Mouse (Mus musculus): Measurements from ENCODE around the gene Ascl5. TPM values are rescaled to one million over a fixed set of nuclear protein-coding genes. Genes with fewer than 3 reads are reported as not detected.

Ascl5 gene
- polyA plus RNA-seq, 1 experiment from 2014 or later = not detected

GRCm38 (mm10) chr1:136093726-136094125 lies 43.1 kb downstream of the Ascl5 start:
- Histone ChIP-seq H3K4me2 (no peak overlapping the region), H3K9me3 (replicated peaks) (no peaks in the 10 kb centered on the region), H3K27ac (no peak overlapping the region), H3K27me3 (no peaks in the 10 kb centered on the region), H3K4me1 (no peaks in the 10 kb centered on the region), H3K4me3 (replicated peaks) (no peak overlapping the region), H3K9ac (no peak overlapping the region), H3K36me3 (no peaks in the 10 kb centered on the region)
- WGBS = 73% methylated on average over 3 of the region's 3 CpGs
- ATAC-seq (replicated peaks; ENCODE audit: low FRiP score) = no peak

- Histone ChIP-seq H3K4me2 (no peak overlapping the region), H3K27ac (no peak overlapping the region), H3K4me3 (replicated peaks) (no peak overlapping the region), H3K9ac (no peak overlapping the region), H3K9me3 (replicated peaks) (no peaks in the 10 kb centered on the region), H3K4me1 (no peaks in the 10 kb centered on the region), H3K36me3 (no peaks in the 10 kb centered on the region), H3K27me3 (no peaks in the 10 kb centered on the region)
- ATAC-seq (replicated peaks; ENCODE audit: low FRiP score) = no peak
- WGBS = 82% methylated on average over 5 of the region's 5 CpGs
Measured at GRCm38 (mm10) chr1:136094807-136095206, 44.2 kb downstream of the Ascl5 start.

Other genes starting within 250 kb of the Ascl5 start
- gene Lad1, start 232.2 kb upstream of the Ascl5 start, polyA plus RNA-seq (2015; fragmentation: Nextera tagmentation; extraction: Ambion mirVana) = 21.7 and 22.1 TPM in 2 replicates
- gene Tnnt2, start 214.4 kb upstream of the Ascl5 start, polyA plus RNA-seq (2015; fragmentation: Nextera tagmentation; extraction: Ambion mirVana) = 22.2 and 39.9 TPM in 2 replicates
- gene Pkp1, start 131.6 kb upstream of the Ascl5 start, polyA plus RNA-seq (2015; fragmentation: Nextera tagmentation; extraction: Ambion mirVana) = 0.35 and 0.57 TPM in 2 replicates
- 0.12 and 0.14 TPM in 2 replicates for gene Igfn1, start 44.5 kb upstream of the Ascl5 start, polyA plus RNA-seq (2015; fragmentation: Nextera tagmentation; extraction: Ambion mirVana)
- gene Tmem9, start 42.7 kb upstream of the Ascl5 start, polyA plus RNA-seq (2015; fragmentation: Nextera tagmentation; extraction: Ambion mirVana) = 206 and 224 TPM in 2 replicates
- 0.49 and 0.57 TPM in 2 replicates for gene Cacna1s, start 1.9 kb downstream of the Ascl5 start, polyA plus RNA-seq (2015; fragmentation: Nextera tagmentation; extraction: Ambion mirVana)
- 2.0 and 2.5 TPM in 2 replicates for gene Kif21b, start 80.6 kb downstream of the Ascl5 start, polyA plus RNA-seq (2015; fragmentation: Nextera tagmentation; extraction: Ambion mirVana)
- gene Mroh3, start 162.0 kb downstream of the Ascl5 start, polyA plus RNA-seq (2015; fragmentation: Nextera tagmentation; extraction: Ambion mirVana) = 0.30 and 0.48 TPM in 2 replicates
- gene Inava, start 183.5 kb downstream of the Ascl5 start, polyA plus RNA-seq (2015; fragmentation: Nextera tagmentation; extraction: Ambion mirVana) = 16.0 and 17.1 TPM in 2 replicates
- not detected in 2 replicates for gene Gpr25, start 210.1 kb downstream of the Ascl5 start, polyA plus RNA-seq (2015; fragmentation: Nextera tagmentation; extraction: Ambion mirVana)